In genomic region chr10:75823782-75824181, GRCm38 (mm10) we compare ENCODE assay signal across 22 mouse cellular contexts. TPM values are rescaled to one million over a fixed set of nuclear protein-coding genes. Genes with fewer than 3 reads are reported as not detected.
"Had no signal": no experiment of that assay in that cellular context is flagged by ENCODE, and none has a peak within 500 bp of the region (broad histone marks: within the 10 kb centered on the region; RNA-seq: fewer than 3 reads in every experiment).

No protein-coding gene starts in this region.

- H3K9ac ChIP-seq: neural tube, embryonic 13.5 days; neural tube, embryonic 15.5 days; stomach, embryonic 15.5 days had no signal

- H3K27me3 ChIP-seq: neural tube, embryonic 13.5 days; neural tube, embryonic 15.5 days; stomach, embryonic 15.5 days had no signal

- H3K4me1 ChIP-seq: neural tube, embryonic 13.5 days had no signal

- H3K4me2 ChIP-seq: neural tube, embryonic 13.5 days; neural tube, embryonic 15.5 days; stomach, embryonic 15.5 days had no signal

- H3K9me3 ChIP-seq: neural tube, embryonic 13.5 days; neural tube, embryonic 15.5 days; stomach, embryonic 15.5 days had no signal

- DNase-seq: retina, postnatal 1 day; right cerebral cortex, adult 18-20 months; right cerebral cortex, postnatal 14 days; right cerebral cortex, postnatal 25 days; right cerebral cortex, postnatal 4 days; spleen, adult 18-20 months; thymus, adult 18-20 months; thymus, adult 2 months; thymus, postnatal 14 days; thymus, postnatal 25 days; thymus, postnatal 36 days; thymus, postnatal 4 days had no signal

- H3K4me3 ChIP-seq: neural tube, embryonic 13.5 days; neural tube, embryonic 15.5 days; stomach, embryonic 15.5 days had no signal

- H3K27ac ChIP-seq: neural tube, embryonic 13.5 days; neural tube, embryonic 15.5 days; stomach, embryonic 15.5 days; stomach, postnatal 0 days had no signal

- H3K36me3 ChIP-seq: neural tube, embryonic 13.5 days; neural tube, embryonic 15.5 days; stomach, embryonic 15.5 days had no signal

RNA-seq across cellular contexts. Expression of gene Gstt4, which starts 1.4 kb away (rescaled TPM):
- total RNA-seq: neutrophil, adult 5-6 weeks had no signal
- polyA plus RNA-seq: neural tube, embryonic 13.5 days; neural tube, embryonic 14.5 days; neural tube, embryonic 15.5 days; small intestine, adult 2 months; spleen, adult 2 months; stomach, embryonic 14.5 days; stomach, embryonic 15.5 days; stomach, embryonic 16.5 days; stomach, postnatal 0 days had no signal

RNA-seq across cellular contexts. Expression of gene Gstt1, which starts 25.4 kb away (rescaled TPM):
- total RNA-seq: neutrophil, adult 5-6 weeks had no signal

RNA-seq across cellular contexts. Expression of gene Gstt3, which starts 42.6 kb away (rescaled TPM):
- total RNA-seq: neutrophil, adult 5-6 weeks had no signal
- polyA plus RNA-seq: neural tube, embryonic 14.5 days had no signal
